Mouse (Mus musculus): Measurements from ENCODE around the gene Galnt10. TPM values are rescaled to one million over a fixed set of nuclear protein-coding genes. Genes with fewer than 3 reads are reported as not detected.
"Not testable (repeated sequence)": the region's sequence is repeated elsewhere in the genome, so short reads cannot be mapped to it uniquely, and the experiment has no call there.

Galnt10 gene
- total and polyA plus RNA-seq, 3 experiments = 0.07 to 0.85 TPM; not detected in 1

DNA sequence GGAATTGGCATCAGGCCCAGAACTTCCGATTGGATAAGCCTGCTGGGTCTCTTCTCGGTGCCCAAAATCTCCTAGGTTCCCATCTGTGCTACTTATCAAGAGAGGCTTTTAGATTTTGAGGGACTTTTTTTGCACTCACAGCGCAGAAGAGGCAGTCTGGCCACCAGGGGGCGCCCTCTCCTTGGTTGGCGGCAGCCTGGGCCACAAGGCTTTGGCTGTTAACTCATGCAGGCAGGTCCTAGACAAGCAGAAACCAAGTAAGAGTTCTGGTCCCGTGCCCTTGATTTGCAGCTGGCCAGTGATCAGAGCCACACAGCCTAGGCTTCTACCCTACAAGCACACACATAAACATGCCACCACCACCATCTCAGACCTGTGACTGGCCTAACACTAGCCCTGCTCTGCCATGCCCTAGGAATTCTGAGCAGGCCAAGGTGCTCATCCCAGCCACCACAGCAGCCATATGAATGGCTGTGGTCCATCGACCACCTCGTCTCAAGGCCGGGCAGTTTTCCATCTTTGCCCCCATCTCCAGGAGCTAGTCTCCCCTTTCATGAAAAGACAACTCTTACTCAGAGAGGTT is 174.8 kb downstream of the Galnt10 start (continued):
- TF ChIP-seq ZNF384 (IDR thresholded peaks at IDR 0.05; ENCODE audit: low read depth, low read length) (peak; percentile 42), MAFK (IDR thresholded peaks at IDR 0.05; ENCODE audit: insufficient replicate concordance, low read length) (no peak), BHLHE40 (IDR thresholded peaks at IDR 0.05; ENCODE audit: low read depth, low read length) (peak; percentile 59), PAX5 (IDR thresholded peaks at IDR 0.05; ENCODE audit: low read length) (no peak), ZC3H11A (IDR thresholded peaks at IDR 0.05; ENCODE audit: low read depth, low read length) (peak; percentile 55; the same call in 1 of the 2 replicates), HCFC1 (IDR thresholded peaks at IDR 0.05; ENCODE audit: low read depth, low read length) (no peak), KAT2A (IDR thresholded peaks at IDR 0.05; ENCODE audit: insufficient replicate concordance, low read length) (no peak), CTCF (conservative IDR thresholded peaks at IDR 0.05 in 1 of 2, IDR thresholded peaks at IDR 0.05 in 1 of 2; ENCODE audit: low read depth in 2 of 2, low read length in 2 of 2) (peak; percentile 89 to 96), SIN3A (IDR thresholded peaks at IDR 0.05; ENCODE audit: low read length) (no peak), MYC (IDR thresholded peaks at IDR 0.05; ENCODE audit: low read depth, low read length) (no peak), E2F4 (IDR thresholded peaks at IDR 0.05; ENCODE audit: insufficient replicate concordance, low read depth, low read length) (no peak), ELF1 (IDR thresholded peaks at IDR 0.05; ENCODE audit: low read depth, low read length) (no peak)

GRCm38 (mm10) chr11:57823159-57823558 is 177.9 kb downstream of the Galnt10 start:
- H3K4me2 ChIP-seq (ENCODE audit: insufficient read depth, low read depth, poor library complexity, severe bottlenecking); H3K9ac ChIP-seq (ENCODE audit: insufficient read depth, low read depth); H3K9me3 ChIP-seq (replicated peaks; ENCODE audit: low read length); H3K79me2 ChIP-seq (replicated peaks; ENCODE audit: control insufficient read depth, extremely low read depth, insufficient read depth, poor library complexity, severe bottlenecking); H3K4me3 ChIP-seq (replicated peaks in 1 of 3; ENCODE audit: low read depth in 2 of 3, low read length in 2 of 3, poor library complexity in 1 of 3); dilution Hi-C loops (cut with MboI; ENCODE audit: extremely low pct_ligation_motif_present, extremely low pct_unique_long_range_greater_than_20kb, low sequenced_read_pairs); H3K36me3 ChIP-seq (replicated peaks in 1 of 2; ENCODE audit: control insufficient read depth in 1 of 2, insufficient read depth in 1 of 2, low read length in 1 of 2); H3K27ac ChIP-seq (ENCODE audit: insufficient read depth, low read depth); H3K4me1 ChIP-seq (ENCODE audit: control insufficient read depth in 1 of 2, insufficient read depth in 2 of 2); DNase-seq (ENCODE audit: extremely low read depth): not testable (repeated sequence)
- TF ChIP-seq CTCF (conservative IDR thresholded peaks at IDR 0.05 in 1 of 2, IDR thresholded peaks at IDR 0.05 in 1 of 2; ENCODE audit: low read depth in 2 of 2, low read length in 2 of 2) (peak in 1 of 2 experiments; percentile 45; a peak in 2 of 4 replicates), ZNF384 (IDR thresholded peaks at IDR 0.05; ENCODE audit: low read depth, low read length) (peak; percentile 57; the same call in 1 of the 2 replicates)
- H3K27me3 ChIP-seq (replicated peaks) = peaks cover 32% of the 10 kb centered on the region
- in situ Hi-C loops (cut with MboI; ENCODE audit: low pct_ligation_motif_present, low pct_unique_long_range_greater_than_20kb, low sequenced_read_pairs) = loop anchor here (5.0 kb wide), 1 partner anchor 109 kb away; no protein-coding TSS in a partner anchor

DNA sequence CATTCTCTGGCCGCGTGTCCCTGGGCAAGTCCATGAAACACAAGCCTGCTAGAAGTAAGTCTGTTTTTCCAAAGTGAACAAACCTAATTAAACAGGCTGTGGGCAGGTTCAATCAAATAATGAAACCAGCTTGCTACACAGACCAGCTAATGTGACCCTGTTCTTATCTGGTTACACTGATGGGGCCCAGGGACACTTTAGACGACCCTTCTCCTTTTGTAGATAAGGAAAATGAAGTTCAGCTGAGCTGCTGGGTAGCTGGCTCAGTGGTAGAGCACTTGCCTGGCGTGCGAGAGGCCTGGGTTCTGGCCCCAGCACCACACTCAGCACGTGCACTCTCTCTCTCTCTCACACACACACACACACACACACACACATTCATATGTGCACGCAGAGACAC is 178.5 kb downstream of the Galnt10 start:
- in situ Hi-C loops (cut with MboI; ENCODE audit: low pct_ligation_motif_present, low pct_unique_long_range_greater_than_20kb, low sequenced_read_pairs) = loop anchor here (5.0 kb wide), 1 partner anchor 109 kb away; no protein-coding TSS in a partner anchor
- peaks cover 0 to 3% of the 10 kb centered on the region in 2 experiments; a peak in 1 of 4 replicates for H3K4me1 ChIP-seq (ENCODE audit: control insufficient read depth in 1 of 2, insufficient read depth in 2 of 2)
- DNase-seq (ENCODE audit: extremely low read depth) = no peak
- TF ChIP-seq USF1 (IDR thresholded peaks at IDR 0.05; ENCODE audit: low read depth, low read length) = no peak
- no peak for TF ChIP-seq GABPA (IDR thresholded peaks at IDR 0.05; ENCODE audit: insufficient replicate concordance, low read depth, low read length)
- no peak for TF ChIP-seq MYC (IDR thresholded peaks at IDR 0.05; ENCODE audit: low read depth, low read length)
- TF ChIP-seq NELFE (IDR thresholded peaks at IDR 0.05; ENCODE audit: low read depth, low read length) = no peak
- TF ChIP-seq JUND (conservative IDR thresholded peaks at IDR 0.05; ENCODE audit: low read depth, low read length) = no peak
- TF ChIP-seq E2F4 (IDR thresholded peaks at IDR 0.05; ENCODE audit: insufficient replicate concordance, low read depth, low read length) = no peak
- TF ChIP-seq PAX5 (IDR thresholded peaks at IDR 0.05; ENCODE audit: low read length) = no peak
- no peak for TF ChIP-seq ETS1 (conservative IDR thresholded peaks at IDR 0.05; ENCODE audit: low read depth, low read length)
- no peak for TF ChIP-seq MEF2A (IDR thresholded peaks at IDR 0.05; ENCODE audit: borderline replicate concordance, low read depth, low read length)
- no peak for TF ChIP-seq CHD2 (IDR thresholded peaks at IDR 0.05; ENCODE audit: low read length)
- TF ChIP-seq ELF1 (IDR thresholded peaks at IDR 0.05; ENCODE audit: low read depth, low read length) = no peak
- H3K4me2 ChIP-seq (ENCODE audit: insufficient read depth, low read depth, poor library complexity, severe bottlenecking) = no peak overlapping the region
- H3K9me3 ChIP-seq (replicated peaks; ENCODE audit: low read length) = no peaks in the 10 kb centered on the region
- H3K27ac ChIP-seq (ENCODE audit: insufficient read depth, low read depth) = no peak overlapping the region
- H3K79me2 ChIP-seq (replicated peaks; ENCODE audit: control insufficient read depth, extremely low read depth, insufficient read depth, poor library complexity, severe bottlenecking) = no peaks in the 10 kb centered on the region
- H3K27me3 ChIP-seq (replicated peaks) = peaks cover 37% of the 10 kb centered on the region
- H3K4me3 ChIP-seq (replicated peaks in 1 of 3; ENCODE audit: low read depth in 2 of 3, low read length in 2 of 3, poor library complexity in 1 of 3) = no peak overlapping the region
- dilution Hi-C loops (cut with MboI; ENCODE audit: extremely low pct_ligation_motif_present, extremely low pct_unique_long_range_greater_than_20kb, low sequenced_read_pairs) = no loop called here
- H3K9ac ChIP-seq (ENCODE audit: insufficient read depth, low read depth) = no peak overlapping the region
- no peaks in the 10 kb centered on the region for H3K36me3 ChIP-seq (replicated peaks in 1 of 2; ENCODE audit: control insufficient read depth in 1 of 2, insufficient read depth in 1 of 2, low read length in 1 of 2)
